Comparison of ENCODE assay signal across 9 mouse cellular contexts in the genomic region with DNA sequence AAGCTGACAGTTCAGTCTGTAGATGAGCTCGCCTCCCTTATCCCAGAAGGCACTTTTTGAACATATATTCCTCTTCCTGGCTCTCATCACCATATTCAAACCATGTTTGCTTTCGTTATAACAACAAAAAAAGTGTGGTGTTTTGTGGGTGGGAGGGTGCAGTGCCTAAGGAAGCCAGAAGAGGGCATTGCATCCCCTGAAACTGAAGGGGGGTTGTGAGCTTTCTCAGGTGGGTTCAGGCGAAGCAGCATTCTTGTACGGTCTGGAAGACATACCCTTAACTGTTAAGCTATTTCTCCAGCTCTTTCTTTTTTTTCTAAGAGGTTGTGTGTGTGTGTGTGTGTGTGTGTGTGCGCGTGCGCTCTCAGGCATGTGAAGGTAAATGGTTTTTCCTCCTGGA. TPM values are rescaled to one million over a fixed set of nuclear protein-coding genes. Genes with fewer than 3 reads are reported as not detected.
A peak's percentile ranks its signal among the peaks of the same experiment; 100 is the strongest.
DNase-seq lines count a peak whose midpoint lies in the region; ATAC-seq and TF ChIP-seq lines count a peak whose summit lies in the region.
"Had no signal": no experiment of that assay in that cellular context is flagged by ENCODE, and none has a peak within 500 bp of the region (broad histone marks: within the 10 kb centered on the region; RNA-seq: fewer than 3 reads in every experiment).

No protein-coding gene starts in this region.

- peak overlapping the region; percentile 98 for H3K27ac ChIP-seq in bone marrow, adult 2 months (ENCODE audit: control insufficient read depth, insufficient read depth, low read depth, low read length, poor library complexity)
- H3K27ac ChIP-seq in forebrain, postnatal 0 days (ENCODE audit: low read depth, low read length): no peak overlapping the region
- peak overlapping the region; percentile 73 for H3K27ac ChIP-seq in intestine, embryonic 14.5 days (ENCODE audit: low read depth)

- TF ChIP-seq POLR2A in bone marrow, adult 2 months (IDR thresholded peaks at IDR 0.05; ENCODE audit: borderline replicate concordance, control insufficient read depth, low read depth, low read length): no peak

- peaks cover 1% of the 10 kb centered on the region; the same call in 1 of the 2 replicates for H3K4me1 ChIP-seq in bone marrow, adult 2 months (ENCODE audit: control insufficient read depth, insufficient read depth, low read length)
- peaks cover 28% of the 10 kb centered on the region; the same call in 1 of the 2 replicates for H3K4me1 ChIP-seq in forebrain, postnatal 0 days (ENCODE audit: insufficient read depth)
- peaks cover 52% of the 10 kb centered on the region for H3K4me1 ChIP-seq in intestine, embryonic 14.5 days (replicated peaks; ENCODE audit: control insufficient read depth, insufficient read depth, low read length)

- no peak overlapping the region for H3K4me3 ChIP-seq in bone marrow, adult 2 months (replicated peaks; ENCODE audit: control insufficient read depth, low read depth, low read length)
- H3K4me3 ChIP-seq in forebrain, postnatal 0 days (ENCODE audit: low read depth, low read length): no peak overlapping the region
- peak overlapping the region; percentile 54; the same call in 1 of the 2 replicates for H3K4me3 ChIP-seq in intestine, embryonic 14.5 days (ENCODE audit: low read depth, low read length)

- no peaks in the 10 kb centered on the region for H3K27me3 ChIP-seq in forebrain, postnatal 0 days (ENCODE audit: insufficient read depth, low read length)
- peaks cover 8% of the 10 kb centered on the region for H3K27me3 ChIP-seq in intestine, embryonic 14.5 days (replicated peaks; ENCODE audit: control insufficient read depth, insufficient read depth, low read length)

- no peaks in the 10 kb centered on the region for H3K9me3 ChIP-seq in forebrain, postnatal 0 days (ENCODE audit: low read length)
- no peaks in the 10 kb centered on the region for H3K9me3 ChIP-seq in intestine, embryonic 14.5 days (ENCODE audit: control insufficient read depth, low read length)

- peaks cover 32% of the 10 kb centered on the region for H3K36me3 ChIP-seq in forebrain, postnatal 0 days (ENCODE audit: insufficient read depth)
- peaks cover 47% of the 10 kb centered on the region for H3K36me3 ChIP-seq in intestine, embryonic 14.5 days (ENCODE audit: control insufficient read depth, insufficient read depth, low read length)

- no peak overlapping the region for H3K9ac ChIP-seq in forebrain, postnatal 0 days
- no peak overlapping the region for H3K9ac ChIP-seq in intestine, embryonic 14.5 days (ENCODE audit: low read length)

- DNase-seq in layer of hippocampus, adult 11-12 months (ENCODE audit: low spot score): peak; percentile 71
- DNase-seq in layer of hippocampus, adult 8-10 months (ENCODE audit: low spot score in 2 of 2): no peak
- DNase-seq in forebrain, postnatal 0 days: peak; percentile 77
- peak; percentile 86 for DNase-seq in intestine, embryonic 14.5 days (ENCODE audit: low spot score)
- peak; percentile 78 for DNase-seq in liver
- DNase-seq in natural killer cell, adult 2 months (ENCODE audit: low spot score in 2 of 2): peak; percentile 89 to 90
- peak; percentile 87 for DNase-seq in thymus, postnatal 14 days

- WGBS in bone marrow, adult 2 months: 30% methylated on average over 7 of the region's 7 CpGs
- WGBS in forebrain, postnatal 0 days: 39% methylated on average over 7 of the region's 7 CpGs
- 38% methylated on average over 7 of the region's 7 CpGs for WGBS in intestine, embryonic 14.5 days

- no peak for ATAC-seq in forebrain, postnatal 0 days
- no peak for ATAC-seq in intestine, embryonic 14.5 days (replicated peaks; ENCODE audit: low FRiP score, low TSS enrichment, low read depth)

- TF ChIP-seq CTCF in bone marrow, adult 2 months (IDR thresholded peaks at IDR 0.05; ENCODE audit: control insufficient read depth, insufficient read depth, low read length): peak; percentile 91
- TF ChIP-seq CTCF in forebrain, postnatal 0 days (IDR thresholded peaks at IDR 0.05; ENCODE audit: low read depth): peak; percentile 89

- H3K4me2 ChIP-seq in forebrain, postnatal 0 days (ENCODE audit: low read depth): peak overlapping the region; percentile 81; the same call in 1 of the 2 replicates
- peak overlapping the region; percentile 99; the same call in 1 of the 2 replicates for H3K4me2 ChIP-seq in intestine, embryonic 14.5 days (ENCODE audit: low read length)

RNA-seq across cellular contexts. Expression of gene Junb, which starts 3.1 kb away (rescaled TPM):
- 10 to 100 TPM; 61.1 to 79.5 (median 75.6) TPM for total RNA-seq in layer of hippocampus, adult 8-10 months (2022)
- polyA plus RNA-seq in bone marrow, adult 2 months (2011; ENCODE audit: insufficient read depth, insufficient read length, low replicate concordance, missing spikeins): 11.1 and 18.4 TPM in 2 replicates
- 21.9 and 22.2 TPM in 2 replicates for total RNA-seq in forebrain, postnatal 0 days (2014; rRNA removed)
- 10.1 and 15.9 TPM in 2 replicates for polyA plus RNA-seq in forebrain, postnatal 0 days (2015; fragmentation: Nextera tagmentation; extraction: Ambion mirVana)
- 14.4 and 17.2 TPM in 2 replicates for polyA plus RNA-seq in intestine, embryonic 14.5 days (2014; fragmentation: Nextera tagmentation; extraction: Ambion mirVana)

RNA-seq across cellular contexts. Expression of gene Rnaseh2a, which starts 5.9 kb away (rescaled TPM):
- total RNA-seq in layer of hippocampus, adult 8-10 months (2022): 10 to 100 TPM; 36.2 to 46.2 (median 41.2) TPM
- polyA plus RNA-seq in bone marrow, adult 2 months (2011; ENCODE audit: insufficient read depth, insufficient read length, low replicate concordance, missing spikeins): 40.8 and 54.9 TPM in 2 replicates
- total RNA-seq in forebrain, postnatal 0 days (2014; rRNA removed): 39.8 and 42.7 TPM in 2 replicates
- 52.2 and 56.3 TPM in 2 replicates for polyA plus RNA-seq in forebrain, postnatal 0 days (2015; fragmentation: Nextera tagmentation; extraction: Ambion mirVana)
- 132 and 141 TPM in 2 replicates for polyA plus RNA-seq in intestine, embryonic 14.5 days (2014; fragmentation: Nextera tagmentation; extraction: Ambion mirVana)

RNA-seq across cellular contexts. Expression of gene Prdx2, which starts 6.0 kb away (rescaled TPM):
- total RNA-seq in layer of hippocampus, adult 8-10 months (2022): 100 to 1,000 TPM; 328 to 367 (median 342) TPM
- 1,113 and 1,804 TPM in 2 replicates for polyA plus RNA-seq in bone marrow, adult 2 months (2011; ENCODE audit: insufficient read depth, insufficient read length, low replicate concordance, missing spikeins)
- total RNA-seq in forebrain, postnatal 0 days (2014; rRNA removed): 814 and 983 TPM in 2 replicates
- 974 and 1,110 TPM in 2 replicates for polyA plus RNA-seq in forebrain, postnatal 0 days (2015; fragmentation: Nextera tagmentation; extraction: Ambion mirVana)
- 771 and 821 TPM in 2 replicates for polyA plus RNA-seq in intestine, embryonic 14.5 days (2014; fragmentation: Nextera tagmentation; extraction: Ambion mirVana)

RNA-seq across cellular contexts. Expression of gene Gm49661, which starts 6.2 kb away (rescaled TPM):
- total RNA-seq in layer of hippocampus, adult 8-10 months (2022): not detected
- not detected in 2 replicates for polyA plus RNA-seq in bone marrow, adult 2 months (2011; ENCODE audit: insufficient read depth, insufficient read length, low replicate concordance, missing spikeins)
- not detected in 2 replicates for total RNA-seq in forebrain, postnatal 0 days (2014; rRNA removed)
- polyA plus RNA-seq in forebrain, postnatal 0 days (2015; fragmentation: Nextera tagmentation; extraction: Ambion mirVana): not detected in 2 replicates
- not detected in 2 replicates for polyA plus RNA-seq in intestine, embryonic 14.5 days (2014; fragmentation: Nextera tagmentation; extraction: Ambion mirVana)
- total RNA-seq: adrenal gland, postnatal 4 days had no signal

RNA-seq across cellular contexts. Expression of gene Hook2, which starts 15.0 kb away (rescaled TPM):
- total RNA-seq in layer of hippocampus, adult 8-10 months (2022): 10 to 100 TPM; 10.9 to 11.6 (median 11.3) TPM
- polyA plus RNA-seq in bone marrow, adult 2 months (2011; ENCODE audit: insufficient read depth, insufficient read length, low replicate concordance, missing spikeins): 3.5 and 7.3 TPM in 2 replicates
- 30.3 and 32.5 TPM in 2 replicates for total RNA-seq in forebrain, postnatal 0 days (2014; rRNA removed)
- 22.6 and 28.7 TPM in 2 replicates for polyA plus RNA-seq in forebrain, postnatal 0 days (2015; fragmentation: Nextera tagmentation; extraction: Ambion mirVana)
- 36.0 and 40.7 TPM in 2 replicates for polyA plus RNA-seq in intestine, embryonic 14.5 days (2014; fragmentation: Nextera tagmentation; extraction: Ambion mirVana)

Comparison
In these comparisons a context has a peak if more than half of its experiments do, and no peak if none do; other contexts are left out.
1. DNase-seq: peak in layer of hippocampus, adult 11-12 months (single experiment), forebrain, postnatal 0 days (single experiment), intestine, embryonic 14.5 days (single experiment), liver (single experiment), natural killer cell, adult 2 months (2 of 2) and thymus, postnatal 14 days (single experiment); none in layer of hippocampus, adult 8-10 months (0 of 2).